Mouse (Mus musculus) intestine, embryonic 16.5 days (tissue): ENCODE results near the gene Aspscr1. TPM values are rescaled to one million over a fixed set of nuclear protein-coding genes. Genes with fewer than 3 reads are reported as not detected.
"Not testable (repeated sequence)": the region's sequence is repeated elsewhere in the genome, so short reads cannot be mapped to it uniquely, and the experiment has no call there.

Source experiments
- ATAC-seq: fragments of 200-750 bp; cut with Nextera tagmentation; 2 replicates; pipeline ENCODE4 v1.8.0; 2017; ENCODE audit warnings: moderate TSS enrichment, moderate library complexity
- H3K27ac ChIP-seq: fragments of 300-500 bp; sonication (generic); 2 replicates; pipeline ENCODE4 v1.5.1; 2014; ENCODE audit warnings: mild to moderate bottlenecking, low read length
- H3K27me3 ChIP-seq: fragments of 300-500 bp; sonication (generic); replicated peaks from 2 replicates; pipeline ENCODE4 v1.6.1; 2014; ENCODE audit warnings: low read length, control low read depth, mixed read lengths; ENCODE audit not compliant: control insufficient read depth, insufficient read depth
- H3K36me3 ChIP-seq: fragments of 300-500 bp; sonication (generic); 2 replicates; pipeline ENCODE4 v1.6.1; 2014; ENCODE audit warnings: low read length, control low read depth; ENCODE audit not compliant: control insufficient read depth, insufficient read depth
- H3K4me1 ChIP-seq: fragments of 300-500 bp; sonication (generic); 2 replicates; pipeline ENCODE4 v1.6.1; 2014; ENCODE audit warnings: low read length, control low read depth, mixed read lengths; ENCODE audit not compliant: control insufficient read depth, insufficient read depth
- H3K4me2 ChIP-seq: fragments of 300-500 bp; sonication (generic); 2 replicates; pipeline ENCODE4 v1.6.1; 2014; ENCODE audit warnings: low read depth, low read length, control low read depth
- H3K4me3 ChIP-seq: fragments of 300-500 bp; sonication (generic); 2 replicates; pipeline ENCODE4 v1.5.1; 2014; ENCODE audit warnings: mild to moderate bottlenecking, low read length
- H3K9ac ChIP-seq: fragments of 300-500 bp; sonication (generic); 2 replicates; pipeline ENCODE4 v1.6.1; 2014; ENCODE audit warnings: low read depth, low read length
- H3K9me3 ChIP-seq: fragments of 300-500 bp; sonication (generic); 2 replicates; pipeline ENCODE4 v1.6.1; 2016; ENCODE audit warnings: low read length, control low read depth; ENCODE audit not compliant: control insufficient read depth
- WGBS: fragments of 180-500 bp; shearing (Covaris S2); extraction: QIAGEN DNeasy Blood & Tissue Kit; methylation state at CpG from one replicate; pipeline ENCODE4 v1.1.7; 2014; 5-methylcytosine and 5-hydroxymethylcytosine counted together
- polyA plus RNA-seq: library from polyadenylated mRNA; unstranded; fragments of >200 nt; fragmentation: Nextera tagmentation; extraction: Ambion mirVana; gene quantifications from 2 replicates; pipeline ENCODE4 v1.2.1, GENCODE M21; 2015

Gene Aspscr1
- polyA plus RNA-seq, 1 experiment from 2014 or later, result 108 TPM

DNA sequence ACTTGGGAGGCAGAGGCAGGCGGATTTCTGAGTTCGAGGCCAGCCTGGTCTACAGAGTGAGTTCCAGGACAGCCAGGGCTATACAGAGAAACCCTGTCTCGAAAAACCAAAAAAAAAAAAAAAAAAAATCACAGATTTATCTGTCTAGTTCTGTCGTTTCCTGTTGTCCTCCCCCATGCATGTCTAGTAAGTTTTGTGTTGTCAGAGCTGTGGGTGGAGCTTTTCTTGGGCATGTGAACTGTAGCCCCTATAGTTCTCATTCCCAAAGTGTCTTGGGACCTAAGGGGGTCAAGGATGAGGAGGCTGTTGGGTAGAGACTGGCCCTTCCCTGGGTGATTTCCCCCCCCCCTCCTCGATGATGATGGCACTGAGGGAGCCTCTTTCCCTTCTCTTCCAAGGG lies 3.1 kb downstream of the Aspscr1 start:
- 86% methylated on average over 5 of the region's 5 CpGs for WGBS
- not testable (repeated sequence) for H3K4me3 ChIP-seq, H3K36me3 ChIP-seq, ATAC-seq, H3K9me3 ChIP-seq, H3K27me3 ChIP-seq, H3K9ac ChIP-seq, H3K4me2 ChIP-seq, H3K4me1 ChIP-seq, H3K27ac ChIP-seq

DNA sequence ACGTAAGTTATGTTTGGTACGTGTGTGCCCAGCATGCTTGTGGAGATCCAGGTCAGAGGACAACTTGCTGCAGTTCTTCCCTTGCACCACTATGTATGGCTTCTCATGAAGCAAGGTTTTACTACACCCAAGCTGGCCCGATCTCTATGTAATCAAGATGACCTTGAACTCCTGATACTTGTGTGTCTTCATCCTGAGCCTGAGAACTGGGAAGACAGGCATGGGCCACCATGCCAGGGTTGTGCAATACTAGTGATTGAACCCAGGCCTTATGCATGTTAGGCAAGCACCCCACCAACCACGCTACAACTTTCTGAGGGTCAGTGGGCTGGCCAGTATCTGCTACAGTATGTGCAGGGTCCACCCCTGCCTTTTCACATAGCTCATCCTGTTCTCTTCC lies 4.2 kb downstream of the Aspscr1 start:
- H3K36me3 ChIP-seq, result 0 out of 2 replicates have a peak, but pooled peaks cover 4% of the 10 kb centered on the region
- H3K9ac ChIP-seq, result no peak overlapping the region
- WGBS, result 78% methylated on average over 4 of the region's 4 CpGs

DNA sequence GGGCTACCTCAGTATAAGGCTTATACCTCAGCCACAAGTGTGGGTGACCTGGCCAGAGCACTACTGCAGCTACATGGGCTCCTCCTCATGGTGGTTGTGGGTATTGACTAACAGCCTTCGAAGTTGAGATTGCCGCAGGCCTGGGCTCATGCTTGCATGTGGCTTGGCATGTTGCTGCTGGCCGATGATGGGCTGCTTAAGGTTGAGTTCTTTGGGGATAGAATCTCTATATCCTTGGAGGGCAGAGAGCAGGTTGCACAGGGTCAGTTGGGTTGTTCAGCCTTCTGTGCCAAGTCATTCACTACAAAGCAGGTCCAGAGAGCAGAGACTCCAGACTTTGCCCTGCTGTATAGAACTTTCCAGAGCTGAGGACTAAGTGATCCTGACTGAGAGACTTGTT lies 7.1 kb downstream of the Aspscr1 start:
- Histone ChIP-seq H3K4me3 (no peak overlapping the region), H3K4me2 (no peak overlapping the region), H3K27me3 (no peaks in the 10 kb centered on the region), H3K27ac (no peak overlapping the region), H3K4me1 (peaks cover 4% of the 10 kb centered on the region; the same call in 1 of the 2 replicates), H3K9me3 (no peaks in the 10 kb centered on the region), H3K36me3 (0 out of 2 replicates have a peak, but pooled peaks cover 4% of the 10 kb centered on the region), H3K9ac (no peak overlapping the region)
- WGBS, result 80% methylated on average over 3 of the region's 3 CpGs
- ATAC-seq, result peak; percentile 49

More for the DNA sequence above, 4.2 kb downstream of the Aspscr1 start:
- H3K9me3 ChIP-seq, result no peaks in the 10 kb centered on the region
- no peaks in the 10 kb centered on the region for H3K27me3 ChIP-seq
- peaks cover 9% of the 10 kb centered on the region; the same call in 1 of the 2 replicates for H3K4me1 ChIP-seq
- H3K4me3 ChIP-seq, result no peak overlapping the region
- H3K4me2 ChIP-seq, result no peak overlapping the region
- H3K27ac ChIP-seq, result no peak overlapping the region
- no peak for ATAC-seq

DNA sequence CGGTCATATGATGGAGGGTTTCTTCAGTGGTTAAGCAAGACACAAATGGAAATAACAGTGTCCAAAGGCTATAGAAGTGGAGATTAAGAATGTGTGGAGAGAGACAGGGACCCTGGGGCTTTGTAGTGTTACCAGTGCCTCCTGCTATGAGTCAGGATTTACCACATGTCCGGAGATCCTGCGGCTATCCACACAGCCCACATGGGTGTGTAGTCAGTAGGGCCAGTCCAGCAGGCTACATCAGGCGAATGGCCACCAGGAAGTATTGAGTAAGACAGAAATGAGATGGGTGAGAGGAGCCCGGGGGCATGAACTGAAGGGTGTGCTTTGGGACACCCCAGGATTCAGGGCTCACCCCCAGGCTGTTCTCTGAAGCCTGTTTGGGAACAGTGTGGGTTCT lies 9.9 kb downstream of the Aspscr1 start:
- H3K36me3 ChIP-seq, result peaks cover 4% of the 10 kb centered on the region; the same call in 1 of the 2 replicates

DNA sequence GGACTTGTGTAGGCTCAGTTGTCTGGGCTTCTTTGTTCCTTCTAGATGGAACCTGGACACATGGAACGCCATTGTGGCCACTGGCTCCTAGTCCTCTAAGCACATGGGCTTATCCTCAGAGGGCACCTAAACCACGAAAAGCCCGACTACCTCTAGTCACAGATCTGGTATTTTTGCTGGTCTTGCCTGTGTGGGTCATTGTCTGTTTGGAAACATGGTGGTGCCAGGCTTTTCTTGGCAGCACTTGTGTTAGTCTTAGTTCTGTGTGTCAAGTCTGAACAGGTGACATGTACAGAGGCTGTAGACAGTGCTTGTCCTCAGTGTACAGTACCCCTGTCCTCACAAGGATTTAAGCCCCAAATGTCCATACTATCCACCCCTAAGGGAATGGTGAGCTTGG lies 10.8 kb downstream of the Aspscr1 start:
- Histone ChIP-seq H3K27ac (no peak overlapping the region), H3K9ac (no peak overlapping the region), H3K27me3 (no peaks in the 10 kb centered on the region), H3K4me2 (no peak overlapping the region), H3K9me3 (no peaks in the 10 kb centered on the region), H3K36me3 (peaks cover 4% of the 10 kb centered on the region; the same call in 1 of the 2 replicates), H3K4me3 (no peak overlapping the region), H3K4me1 (peaks cover 8% of the 10 kb centered on the region; the same call in 1 of the 2 replicates)
- ATAC-seq, result no peak
- 94% methylated on average over 3 of the region's 3 CpGs for WGBS

More for the DNA sequence above, 9.9 kb downstream of the Aspscr1 start:
- 96% methylated on average over 5 of the region's 5 CpGs for WGBS
- no peak overlapping the region for H3K27ac ChIP-seq
- peaks cover 8% of the 10 kb centered on the region; the same call in 1 of the 2 replicates for H3K4me1 ChIP-seq
- no peaks in the 10 kb centered on the region for H3K27me3 ChIP-seq
- no peak overlapping the region for H3K9ac ChIP-seq
- H3K4me3 ChIP-seq, result no peak overlapping the region
- no peak overlapping the region for H3K4me2 ChIP-seq
- no peaks in the 10 kb centered on the region for H3K9me3 ChIP-seq
- no peak for ATAC-seq

DNA sequence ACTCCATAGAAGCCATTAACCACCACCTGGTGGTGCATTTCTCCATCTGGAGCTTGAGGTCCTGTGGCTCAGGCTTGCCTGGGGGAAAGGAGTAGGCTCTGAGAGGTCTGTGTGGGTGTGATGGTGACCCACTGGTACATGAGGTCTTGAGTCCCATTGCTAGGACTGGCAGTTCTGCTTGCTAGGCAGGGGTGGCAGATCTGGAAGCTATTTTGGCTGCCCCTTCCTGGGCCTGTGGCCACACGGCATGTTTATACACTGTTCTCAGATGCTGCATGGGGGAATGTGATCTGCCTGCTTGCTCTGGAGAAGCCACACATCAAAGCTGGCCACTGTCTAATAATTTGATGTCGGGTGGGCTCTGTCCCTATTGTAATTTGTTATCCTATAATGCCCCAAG lies 11.3 kb downstream of the Aspscr1 start:
- Histone ChIP-seq H3K4me3 (no peak overlapping the region), H3K27me3 (no peaks in the 10 kb centered on the region), H3K9ac (no peak overlapping the region), H3K4me2 (no peak overlapping the region), H3K4me1 (peaks cover 8% of the 10 kb centered on the region; the same call in 1 of the 2 replicates), H3K27ac (no peak overlapping the region), H3K36me3 (peaks cover 6% of the 10 kb centered on the region; the same call in 1 of the 2 replicates), H3K9me3 (no peaks in the 10 kb centered on the region)
- no peak for ATAC-seq
- 82% methylated on average over 2 of the region's 2 CpGs for WGBS

DNA sequence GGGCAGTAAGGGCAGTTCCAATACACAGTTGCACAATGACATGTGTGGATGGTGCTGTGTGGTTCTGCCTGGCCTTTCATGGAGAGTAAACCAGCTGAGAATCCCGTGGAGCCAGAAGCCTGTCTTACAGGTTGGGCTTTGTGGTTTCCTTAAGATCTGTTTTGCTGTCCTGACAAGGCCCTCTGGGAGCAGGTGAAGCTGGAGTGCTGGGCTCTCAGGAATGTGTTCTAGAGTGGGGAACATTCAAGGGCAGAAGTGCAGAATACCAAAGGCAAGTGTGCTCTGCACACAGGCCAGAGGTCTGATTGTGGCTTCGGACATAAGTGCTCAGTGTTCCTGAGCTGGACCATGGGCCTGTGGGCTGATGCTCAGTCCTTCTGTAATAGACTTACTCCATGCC lies 11.9 kb downstream of the Aspscr1 start:
- Histone ChIP-seq H3K4me1 (peaks cover 8% of the 10 kb centered on the region; the same call in 1 of the 2 replicates), H3K9me3 (no peaks in the 10 kb centered on the region), H3K36me3 (peaks cover 6% of the 10 kb centered on the region; the same call in 1 of the 2 replicates), H3K27me3 (no peaks in the 10 kb centered on the region), H3K4me2 (no peak overlapping the region), H3K27ac (no peak overlapping the region), H3K9ac (no peak overlapping the region), H3K4me3 (no peak overlapping the region)
- ATAC-seq, result no peak
- WGBS, result 86% methylated on average over 2 of the region's 2 CpGs

DNA sequence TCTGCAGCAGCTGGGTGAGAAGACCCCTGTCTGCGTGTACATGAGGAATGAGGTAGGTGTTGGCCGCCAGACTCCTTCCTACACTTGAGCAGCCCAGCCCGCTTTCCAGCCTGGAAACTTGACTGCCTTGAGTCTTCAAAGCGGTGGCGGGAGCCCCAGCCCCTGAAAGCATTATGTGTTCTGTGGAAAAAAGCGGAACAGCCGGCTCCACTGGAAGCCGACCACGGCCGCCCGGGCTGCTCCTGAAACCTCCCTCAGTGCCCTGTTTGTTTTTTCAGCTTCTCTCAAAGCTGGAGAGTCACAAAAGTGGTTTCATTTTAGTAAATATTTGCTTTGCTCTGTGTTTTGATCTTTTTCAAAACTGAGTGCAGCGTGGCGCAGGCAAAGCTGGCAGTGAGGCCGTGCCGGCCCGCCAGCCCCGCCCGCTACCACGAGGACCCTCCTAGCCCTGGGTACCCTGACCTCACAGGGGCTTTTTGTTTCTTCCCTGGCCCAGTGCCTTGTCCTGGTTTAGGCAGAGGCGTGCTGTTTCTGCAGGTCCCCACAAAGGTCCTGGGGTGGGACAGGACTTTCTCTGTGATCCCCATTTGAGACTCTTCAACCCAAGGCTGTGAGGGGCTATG lies 14.0 kb downstream of the Aspscr1 start:
- no peak for ATAC-seq
- Histone ChIP-seq H3K27ac (no peak overlapping the region), H3K27me3 (no peaks in the 10 kb centered on the region), H3K9me3 (no peaks in the 10 kb centered on the region), H3K9ac (peak overlapping the region; percentile 19; the same call in 1 of the 2 replicates), H3K4me3 (no peak overlapping the region), H3K4me2 (no peak overlapping the region), H3K36me3 (peaks cover 6% of the 10 kb centered on the region; the same call in 1 of the 2 replicates), H3K4me1 (0 out of 2 replicates have a peak, but pooled peaks cover 4% of the 10 kb centered on the region)
- WGBS, result 67% methylated on average over 20 of the region's 20 CpGs

DNA sequence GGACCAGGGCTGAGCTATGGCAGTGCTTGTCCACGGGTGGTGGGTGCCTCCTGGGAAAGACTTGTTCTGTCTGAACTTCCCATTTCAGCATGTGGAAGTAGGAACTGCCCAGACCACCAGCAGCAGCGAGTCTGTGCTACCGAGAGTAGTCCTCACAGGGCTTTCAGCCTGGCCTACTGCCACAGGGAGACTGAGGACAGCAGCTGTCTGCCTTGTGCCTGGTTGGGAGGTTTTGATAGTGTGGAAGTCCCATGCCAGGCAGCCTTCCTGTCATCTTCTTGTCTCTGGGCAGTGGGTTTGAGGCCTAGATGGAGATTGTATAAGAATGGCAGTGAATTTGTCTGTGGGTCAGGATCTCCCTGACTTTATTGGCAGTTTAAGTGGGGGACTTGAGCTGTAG lies 16.6 kb downstream of the Aspscr1 start:
- Histone ChIP-seq H3K4me2 (no peak overlapping the region), H3K9me3 (no peaks in the 10 kb centered on the region), H3K4me1 (0 out of 2 replicates have a peak, but pooled peaks cover 4% of the 10 kb centered on the region), H3K36me3 (peaks cover 6% of the 10 kb centered on the region; the same call in 1 of the 2 replicates), H3K27ac (no peak overlapping the region), H3K27me3 (no peaks in the 10 kb centered on the region), H3K4me3 (no peak overlapping the region), H3K9ac (no peak overlapping the region)
- no peak for ATAC-seq
- WGBS, result 90% methylated on average over 3 of the region's 3 CpGs
